Mouse (Mus musculus): Measurements from ENCODE around the gene Gm13290.
"Not testable (repeated sequence)": the region's sequence is repeated elsewhere in the genome, so short reads cannot be mapped to it uniquely, and the experiment has no call there.

Gm13290 gene

GRCm38 (mm10) chr4:88781831-88782230, 8.2 kb downstream of the Gm13290 start, which contains the start of gene Ifnz:
Gene Ifnz, plus strand, starts transcription at chr4:88782131.
- in situ Hi-C loops (cut with MboI; ENCODE audit: low sequenced_read_pairs): not testable (repeated sequence)

- in situ Hi-C loops (cut with MboI; ENCODE audit: low sequenced_read_pairs): not testable (repeated sequence)
These were observed 8.7 kb downstream of the Gm13290 start for GRCm38 (mm10) chr4:88782335-88782734.

GRCm38 (mm10) chr4:88785409-88785808, 11.8 kb downstream of the Gm13290 start, which contains the start of gene Gm13276:
Gene Gm13276, plus strand, starts transcription at chr4:88785709.
- in situ Hi-C loops (cut with MboI; ENCODE audit: low sequenced_read_pairs): not testable (repeated sequence)

- in situ Hi-C loops (cut with MboI; ENCODE audit: low sequenced_read_pairs): not testable (repeated sequence)
These were observed 14.8 kb downstream of the Gm13290 start, which contains the start of gene Gm13277 for GRCm38 (mm10) chr4:88788402-88788801. Gene Gm13277, plus strand, starts transcription at chr4:88788632.

GRCm38 (mm10) chr4:88791250-88791649, 17.6 kb downstream of the Gm13290 start, which contains the start of gene Gm13278:
Gene Gm13278, plus strand, starts transcription at chr4:88791550.
- in situ Hi-C loops (cut with MboI; ENCODE audit: low sequenced_read_pairs): not testable (repeated sequence)

- in situ Hi-C loops (cut with MboI; ENCODE audit: low sequenced_read_pairs): not testable (repeated sequence)
These were observed 20.5 kb downstream of the Gm13290 start, which contains the start of gene Gm13275 for GRCm38 (mm10) chr4:88793936-88794675. Gene Gm13275, plus strand, starts transcription at chr4:88794487.

GRCm38 (mm10) chr4:88797097-88797496, 23.5 kb downstream of the Gm13290 start, which contains the start of gene Gm13279:
Gene Gm13279, plus strand, starts transcription at chr4:88797397.
- in situ Hi-C loops (cut with MboI; ENCODE audit: low sequenced_read_pairs): not testable (repeated sequence)

GRCm38 (mm10) chr4:88799365-88799764, 25.7 kb downstream of the Gm13290 start, which contains the start of gene Gm13285:
Gene Gm13285, plus strand, starts transcription at chr4:88799665.
- in situ Hi-C loops (cut with MboI; ENCODE audit: low sequenced_read_pairs): not testable (repeated sequence)

GRCm38 (mm10) chr4:88802954-88803353, 29.3 kb downstream of the Gm13290 start, which contains the start of gene Gm13287:
Gene Gm13287, plus strand, starts transcription at chr4:88803254.
- in situ Hi-C loops (cut with MboI; ENCODE audit: low sequenced_read_pairs): not testable (repeated sequence)

GRCm38 (mm10) chr4:88805231-88805630, 31.6 kb downstream of the Gm13290 start, which contains the start of gene Gm13288:
Gene Gm13288, plus strand, starts transcription at chr4:88805531.
- in situ Hi-C loops (cut with MboI; ENCODE audit: low sequenced_read_pairs): not testable (repeated sequence)

GRCm38 (mm10) chr4:88805761-88806160, 32.1 kb downstream of the Gm13290 start:
- in situ Hi-C loops (cut with MboI; ENCODE audit: low sequenced_read_pairs): not testable (repeated sequence)

- in situ Hi-C loops (cut with MboI; ENCODE audit: low sequenced_read_pairs): no loop called here
These were observed 42.3 kb downstream of the Gm13290 start, which contains the start of gene Ifna7 for GRCm38 (mm10) chr4:88815928-88816327. Gene Ifna7, plus strand, starts transcription at chr4:88816228.

- in situ Hi-C loops (cut with MboI; ENCODE audit: low sequenced_read_pairs): no loop called here
These were observed 46.0 kb downstream of the Gm13290 start, which contains the start of gene Ifna11 for GRCm38 (mm10) chr4:88819659-88820058. Gene Ifna11, plus strand, starts transcription at chr4:88819959.

- in situ Hi-C loops (cut with MboI; ENCODE audit: low sequenced_read_pairs): no loop called here
These were observed 49.4 kb downstream of the Gm13290 start for GRCm38 (mm10) chr4:88822995-88823394.

All from CH12F3 (cell line).